Mouse (Mus musculus) limb, embryonic 15.5 days (tissue): ENCODE data around the gene Cacna1c. TPM values are rescaled to one million over a fixed set of nuclear protein-coding genes. Genes with fewer than 3 reads are reported as not detected.

Source experiments
- ATAC-seq: fragments of 200-750 bp; cut with Nextera tagmentation; 2 replicates; pipeline ENCODE4 v1.8.0; 2017; ENCODE audit warnings: low read depth, moderate TSS enrichment; ENCODE audit not compliant: insufficient number of reproducible peaks, low FRiP score, low TSS enrichment
- H3K27ac ChIP-seq: fragments of 300-500 bp; sonication (generic); 2 replicates; pipeline ENCODE4 v1.5.1; 2015; ENCODE audit warnings: moderate library complexity, mild to moderate bottlenecking, inconsistent platforms
- H3K27me3 ChIP-seq: fragments of 300-500 bp; sonication (generic); 2 replicates; pipeline ENCODE4 v1.6.1; 2015; ENCODE audit warnings: inconsistent platforms
- H3K36me3 ChIP-seq: fragments of 300-500 bp; sonication (generic); 2 replicates; pipeline ENCODE4 v1.6.1; 2015; ENCODE audit warnings: inconsistent platforms
- H3K4me1 ChIP-seq: fragments of 300-500 bp; sonication (generic); 2 replicates; pipeline ENCODE4 v1.6.1; 2015; ENCODE audit warnings: inconsistent platforms
- H3K4me2 ChIP-seq: fragments of 300-500 bp; sonication (generic); 2 replicates; pipeline ENCODE4 v1.6.1; 2015; ENCODE audit warnings: mild to moderate bottlenecking, inconsistent platforms
- H3K4me3 ChIP-seq: fragments of 300-500 bp; sonication (generic); 2 replicates; pipeline ENCODE4 v1.5.1; 2015; ENCODE audit warnings: mild to moderate bottlenecking, inconsistent platforms
- H3K9ac ChIP-seq: fragments of 300-500 bp; sonication (generic); 2 replicates; pipeline ENCODE4 v1.6.1; 2015; ENCODE audit warnings: inconsistent platforms
- H3K9me3 ChIP-seq: fragments of 300-500 bp; sonication (generic); 2 replicates; pipeline ENCODE4 v1.6.1; 2016; ENCODE audit warnings: inconsistent platforms
- WGBS: fragments of 180-500 bp; shearing (Covaris S2); methylation state at CpG from one replicate; pipeline ENCODE4 v1.1.7; 2015; 5-methylcytosine and 5-hydroxymethylcytosine counted together
- polyA plus RNA-seq: library from polyadenylated mRNA; unstranded; fragments of >200 nt; fragmentation: Nextera tagmentation; extraction: Ambion mirVana; gene quantifications from 2 replicates; pipeline ENCODE4 v1.2.1, GENCODE M21; 2015

The Cacna1c gene
- polyA plus RNA-seq, 1 experiment from 2014 or later: 6.2 TPM

GRCm38 (mm10) chr6:118561225-118561624 lies 635.0 kb downstream of the Cacna1c start:
- Histone ChIP-seq H3K4me3 (peak overlapping the region; percentile 69), H3K27me3 (no peaks in the 10 kb centered on the region), H3K4me1 (peaks cover 8% of the 10 kb centered on the region; the same call in 1 of the 2 replicates), H3K36me3 (peaks cover 20% of the 10 kb centered on the region), H3K9ac (peak overlapping the region; percentile 64; the same call in 1 of the 2 replicates), H3K9me3 (no peaks in the 10 kb centered on the region), H3K27ac (no peak overlapping the region), H3K4me2 (peak overlapping the region; percentile 83)
- 79% methylated on average over 8 of the region's 8 CpGs for WGBS
- ATAC-seq: no peak

GRCm38 (mm10) chr6:118538627-118539026 lies 657.6 kb downstream of the Cacna1c start:
- WGBS: 91% methylated on average over 4 of the region's 4 CpGs
- H3K4me2 ChIP-seq: no peak overlapping the region
- no peaks in the 10 kb centered on the region for H3K4me1 ChIP-seq
- no peak overlapping the region for H3K27ac ChIP-seq
- H3K9me3 ChIP-seq: no peaks in the 10 kb centered on the region
- no peak overlapping the region for H3K9ac ChIP-seq
- no peak overlapping the region for H3K4me3 ChIP-seq
- no peak for ATAC-seq
- no peaks in the 10 kb centered on the region for H3K27me3 ChIP-seq
- peaks cover 60% of the 10 kb centered on the region for H3K36me3 ChIP-seq

Other genes with a start within 250 kb of the Cacna1c start
- 7.9 and 8.1 TPM in 2 replicates for gene Dcp1b, start 21.2 kb downstream of the Cacna1c start, polyA plus RNA-seq
- gene Cacna2d4, start 40.1 kb upstream of the Cacna1c start, polyA plus RNA-seq: 0.03 TPM in 1 of 2 replicates, not detected in the other
- 0.10 and 0.17 TPM in 2 replicates for gene Lrtm2, start 134.3 kb upstream of the Cacna1c start, polyA plus RNA-seq
- gene Adipor2, start 221.3 kb upstream of the Cacna1c start, polyA plus RNA-seq: 39.8 and 40.2 TPM in 2 replicates